In the genomic region with DNA sequence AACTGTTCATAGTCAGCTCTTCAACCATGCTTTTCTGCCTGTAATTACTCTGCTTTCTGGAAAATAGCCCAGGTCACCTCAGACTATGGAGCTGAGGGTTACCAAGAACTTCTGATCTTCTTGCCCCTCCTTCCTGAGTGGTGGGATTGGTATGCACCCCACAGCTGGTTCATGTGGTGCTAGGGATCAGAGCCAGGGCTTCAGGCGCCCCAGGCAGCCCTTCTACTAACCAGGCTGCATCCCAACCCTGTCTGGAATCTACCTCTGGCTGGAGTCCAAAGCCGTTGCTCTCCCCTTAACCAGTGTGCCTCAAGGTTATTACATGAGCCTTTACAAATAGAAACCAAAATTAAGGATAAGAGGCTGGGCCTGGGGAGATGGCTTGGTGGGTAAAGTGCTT, we compare ENCODE assay signal across 8 mouse cellular contexts.
DNase-seq lines count a peak whose midpoint lies in the region; ATAC-seq and TF ChIP-seq lines count a peak whose summit lies in the region.

No protein-coding gene starts in this region.

- TF ChIP-seq EP300 in lung, postnatal 0 days (IDR thresholded peaks at IDR 0.05): no peak

- no peak overlapping the region for H3K4me3 ChIP-seq in lung, postnatal 0 days (ENCODE audit: low read depth, low read length)

- no peak overlapping the region for H3K27ac ChIP-seq in lung, postnatal 0 days (ENCODE audit: low read length)

- 39% methylated on average over 2 of the region's 2 CpGs for WGBS in lung, postnatal 0 days

- intact Hi-C loops in heart, postnatal 36 days (cut with DNase I): no loop called here
- intact Hi-C loops in left cerebral cortex, postnatal 36 days (cut with DNase I): no loop called here

- no peaks in the 10 kb centered on the region for H3K9me3 ChIP-seq in lung, postnatal 0 days (ENCODE audit: low read length)

- 0 out of 2 replicates have a peak, but pooled peaks have one; percentile 19 for ATAC-seq in erythroid progenitor cell, adult 5-6 weeks (replicated peaks; ENCODE audit: low FRiP score, poor library complexity, severe bottlenecking)
- no peak; the same call in 1 of the 2 replicates for ATAC-seq in lung, postnatal 0 days
- no peak for ATAC-seq in monocyte, adult 5-6 weeks (replicated peaks; ENCODE audit: insufficient number of reproducible peaks, low FRiP score, low TSS enrichment, poor library complexity, severe bottlenecking)
- ATAC-seq in inflammation-experienced regulatory T-cells, adult 6 months: no peak

- peak; percentile 22 to 34 for DNase-seq in lung, adult 18-20 months
- no peak for DNase-seq in lung, postnatal 36 days
- DNase-seq in heart, postnatal 36 days: peak; percentile 32 to 43
- peak; percentile 36 for DNase-seq in lung, postnatal 0 days (ENCODE audit: low spot score)
- no peak for DNase-seq in left cerebral cortex, postnatal 36 days (ENCODE audit: low spot score in 2 of 2)

- no peak for TF ChIP-seq CTCF in lung, postnatal 0 days (IDR thresholded peaks at IDR 0.05)

- no peaks in the 10 kb centered on the region for H3K36me3 ChIP-seq in lung, postnatal 0 days (ENCODE audit: insufficient read depth, low read length)

- no peaks in the 10 kb centered on the region; the same call in 1 of the 2 replicates for H3K4me1 ChIP-seq in lung, postnatal 0 days (ENCODE audit: insufficient read depth, low read depth, low read length)

- H3K9ac ChIP-seq in lung, postnatal 0 days (replicated peaks; ENCODE audit: low read depth): no peak overlapping the region

- H3K27me3 ChIP-seq in lung, postnatal 0 days (replicated peaks; ENCODE audit: insufficient read depth, low read length): no peaks in the 10 kb centered on the region

- H3K4me2 ChIP-seq in lung, postnatal 0 days (replicated peaks; ENCODE audit: low read depth, low read length): no peak overlapping the region

Comparison
In these comparisons a context has a peak if more than half of its experiments do, and no peak if none do; other contexts are left out.
1. DNase-seq: peak in lung, adult 18-20 months (2 of 2), heart, postnatal 36 days (2 of 2) and lung, postnatal 0 days (single experiment); none in lung, postnatal 36 days (single experiment) and left cerebral cortex, postnatal 36 days (0 of 2).